In the genomic region with DNA sequence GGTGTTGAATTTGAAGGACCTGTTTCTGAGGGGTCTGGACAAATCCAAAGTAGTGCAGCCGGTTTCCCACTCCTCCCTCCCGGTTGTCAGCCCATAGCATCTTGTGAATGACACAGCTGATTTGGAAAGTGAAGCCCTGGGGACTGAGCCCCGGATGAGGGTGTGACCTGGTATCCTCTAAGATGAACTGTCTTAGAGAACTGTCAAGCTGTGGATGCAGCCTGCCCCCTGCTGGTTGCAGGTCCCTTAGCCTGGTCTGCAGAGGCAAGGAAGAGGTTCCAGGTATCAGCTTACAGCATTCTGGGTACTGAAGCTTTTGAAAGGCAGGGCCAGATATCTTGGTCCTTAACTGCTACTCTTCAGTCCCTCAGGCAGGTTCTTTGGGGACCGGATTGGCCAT, we compare ENCODE assay signal across 9 mouse cellular contexts. TPM values are rescaled to one million over a fixed set of nuclear protein-coding genes. Genes with fewer than 3 reads are reported as not detected.
DNase-seq lines count a peak whose midpoint lies in the region; ATAC-seq lines count a peak whose summit lies in the region.
"Had no signal": no experiment of that assay in that cellular context is flagged by ENCODE, and none has a peak within 500 bp of the region (broad histone marks: within the 10 kb centered on the region; RNA-seq: fewer than 3 reads in every experiment).

No protein-coding gene starts in this region.

- ATAC-seq in activated CD4-positive, CD25-positive, alpha-beta regulatory T cell, adult 4 months, result no peak

- DNase-seq in CD4-positive, CD25-positive, alpha-beta regulatory T cell, adult 2 months (ENCODE audit: low read depth, low spot score), result peak; percentile 89
- peak; percentile 86 for DNase-seq in NIH3T3 (ENCODE audit: low read depth)
- DNase-seq in cerebellum, postnatal 14 days, result peak; percentile 62 to 74
- DNase-seq in heart, adult 18-20 months, result peak; percentile 80 to 89
- peak; percentile 49 to 79 for DNase-seq in layer of hippocampus, adult 18-20 months (ENCODE audit: low spot score in 2 of 2)
- peak; percentile 77 for DNase-seq in lung, postnatal 25 days (ENCODE audit: low spot score)
- peak; percentile 75 for DNase-seq in right cerebral cortex, postnatal 4 days

RNA-seq across cellular contexts. Expression of a gene that starts 12.1 kb away (rescaled TPM):
- not detected for total RNA-seq in heart, adult 18-20 months (2021)
- 10 to 100 TPM; 29.7 to 33.2 TPM for total RNA-seq in layer of hippocampus, adult 18-20 months (2021)
- polyA plus RNA-seq in activated CD4-positive, CD25-positive, alpha-beta regulatory T cell, adult 4 months (2017; shearing (Covaris generic)), result not detected

RNA-seq across cellular contexts. Expression of a gene that starts 26.0 kb away (rescaled TPM):
- total RNA-seq in heart, adult 18-20 months (2021), result under 1 TPM; 0.40 to 0.93 TPM
- 1 to 10 TPM; 3.0 to 3.6 TPM for total RNA-seq in layer of hippocampus, adult 18-20 months (2021)
- polyA plus RNA-seq in activated CD4-positive, CD25-positive, alpha-beta regulatory T cell, adult 4 months (2017; shearing (Covaris generic)), result not detected
- polyA plus RNA-seq: limb, embryonic 15.5 days had no signal

RNA-seq across cellular contexts. Expression of a gene that starts 26.3 kb away (rescaled TPM):
- 10 to 100 TPM; 49.6 to 54.9 TPM for total RNA-seq in heart, adult 18-20 months (2021)
- total RNA-seq in layer of hippocampus, adult 18-20 months (2021), result 10 to 100 TPM; 54.7 to 62.1 TPM
- polyA plus RNA-seq in activated CD4-positive, CD25-positive, alpha-beta regulatory T cell, adult 4 months (2017; shearing (Covaris generic)), result 10 to 100 TPM; 25.8 to 32.0 TPM

RNA-seq across cellular contexts. Expression of a gene that starts 51.5 kb away (rescaled TPM):
- 10 to 100 TPM; 17.0 to 17.6 TPM for total RNA-seq in heart, adult 18-20 months (2021)
- 100 to 1,000 TPM; 115 to 120 TPM for total RNA-seq in layer of hippocampus, adult 18-20 months (2021)
- polyA plus RNA-seq in activated CD4-positive, CD25-positive, alpha-beta regulatory T cell, adult 4 months (2017; shearing (Covaris generic)), result 10 to 100 TPM; 28.2 to 31.0 TPM

Comparison
In these comparisons a context has a peak if more than half of its experiments do, and no peak if none do; other contexts are left out.
1. RNA of a gene that starts 12.1 kb away (total RNA-seq): 29.7 to 33.2 TPM in layer of hippocampus, adult 18-20 months; not detected in heart, adult 18-20 months; every median in the first group is over 10 times any median in the second.
2. Peak in every context shown above with its lines, with median percentiles within 50 percentile points of each other: DNase-seq.